Mouse (Mus musculus) liver, adult 2 months (tissue): ENCODE results near the gene Doc2a.

Source experiments
- CTCF ChIP-seq: fragments of 200-500 bp; IDR thresholded peaks from 2 replicates; pipeline ENCODE4 v1.5.1; 2011; ENCODE audit warnings: low read depth, low read length, control low read depth
- POLR2A ChIP-seq: fragments of 200-500 bp; IDR thresholded peaks from 2 replicates; pipeline ENCODE4 v1.6.1; 2011; ENCODE audit warnings: low read length, control low read depth; ENCODE audit not compliant: insufficient read depth; ENCODE audit errors: extremely low read depth

GRCm38 (mm10) chr7:126855641-126856040, 8.4 kb downstream of the Doc2a start:
- TF ChIP-seq CTCF: no peak
- no peak for TF ChIP-seq POLR2A
